Mouse (Mus musculus) heart, adult 9 months (tissue): Measurements from ENCODE around the gene Med26.
A peak's percentile ranks its signal among the peaks of the same experiment; 100 is the strongest.

ENCODE experiments used
- DNase-seq, 2 experiments: peaks; one replicate each; pipeline ENCODE4 v3.0.0; 2022; ENCODE audit warnings: low spot score in 2 of 2

Med26 gene

GRCm38 (mm10) chr8:72491680-72492621, 56.1 kb downstream of the Med26 start, which contains the start of gene Slc35e1:
TSS of gene Slc35e1 (minus strand) at chr8:72492614.
- no peak for DNase-seq

GRCm38 (mm10) chr8:72491017-72491416, 57.1 kb downstream of the Med26 start:
- no peak for DNase-seq

- DNase-seq: no peak
These were observed 61.1 kb downstream of the Med26 start for GRCm38 (mm10) chr8:72487014-72487413.

- peak; percentile 48 to 60 for DNase-seq
These were observed 62.4 kb downstream of the Med26 start for GRCm38 (mm10) chr8:72485456-72486199.

GRCm38 (mm10) chr8:72474826-72475546, 73.1 kb downstream of the Med26 start, which contains the start of gene Cherp:
TSS of gene Cherp (minus strand) at chr8:72475226.
- DNase-seq: peak; percentile 98

GRCm38 (mm10) chr8:72470684-72471083, 77.4 kb downstream of the Med26 start:
- DNase-seq: no peak

- DNase-seq: no peak
These were observed 78.1 kb downstream of the Med26 start for GRCm38 (mm10) chr8:72469984-72470383.

- no peak for DNase-seq
These were observed 78.8 kb downstream of the Med26 start for GRCm38 (mm10) chr8:72469243-72469642.

GRCm38 (mm10) chr8:72464211-72464610, 83.9 kb downstream of the Med26 start:
- DNase-seq: no peak

GRCm38 (mm10) chr8:72459881-72460533, 88.1 kb downstream of the Med26 start:
- no peak for DNase-seq

- no peak for DNase-seq
These were observed 89.6 kb downstream of the Med26 start for GRCm38 (mm10) chr8:72458457-72458856.

- no peak for DNase-seq
These were observed 90.3 kb downstream of the Med26 start for GRCm38 (mm10) chr8:72457806-72458205.

GRCm38 (mm10) chr8:72455317-72455716, 92.8 kb downstream of the Med26 start:
- no peak for DNase-seq

GRCm38 (mm10) chr8:72453904-72454303, 94.2 kb downstream of the Med26 start:
- DNase-seq: no peak

GRCm38 (mm10) chr8:72451516-72451915, 96.6 kb downstream of the Med26 start:
- no peak for DNase-seq

GRCm38 (mm10) chr8:72445071-72445470, 103.0 kb downstream of the Med26 start:
- no peak for DNase-seq
